Mouse (Mus musculus): ENCODE measurements at regions not wholly inside any gene's neighbourhood (a gene's known extent, or its start where the extent isn't known, plus 50 kb on each side); places are given as distances from the start of the nearest gene placed in this dataset. TPM values are rescaled to one million over a fixed set of nuclear protein-coding genes. Genes with fewer than 3 reads are reported as not detected.
A peak's percentile ranks its signal among the peaks of the same experiment; 100 is the strongest.

DNA sequence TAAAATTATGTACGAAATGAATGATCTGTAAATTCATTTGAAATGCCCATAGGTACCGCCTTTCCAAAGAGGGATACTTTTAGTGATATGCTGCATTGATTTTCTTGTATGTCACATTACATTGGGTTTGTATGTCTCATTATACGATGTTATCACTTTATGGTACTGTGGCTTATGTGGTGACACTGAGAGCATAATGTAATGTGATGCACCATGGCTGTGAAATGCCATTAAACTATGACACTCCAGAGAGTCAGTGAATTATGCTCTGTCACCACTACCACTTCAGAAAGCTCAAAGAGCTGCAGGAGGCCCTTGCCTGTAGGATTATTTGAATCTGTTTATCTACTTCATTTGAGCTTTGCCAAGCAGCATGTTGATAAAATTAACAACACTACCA, 695.4 kb upstream of the Slc10a2 start:
- no peak for ATAC-seq (ENCODE audit: insufficient number of reproducible peaks, insufficient read depth, low FRiP score, low read depth)
- Histone ChIP-seq H3K9me3 (ENCODE audit: control insufficient read depth, low read depth, low read length) (no peaks in the 10 kb centered on the region), H3K4me1 (ENCODE audit: control insufficient read depth, insufficient read depth, low read length) (no peaks in the 10 kb centered on the region), H3K27me3 (ENCODE audit: control insufficient read depth, insufficient read depth, low read length) (no peaks in the 10 kb centered on the region), H3K27ac (ENCODE audit: low read length) (no peak overlapping the region), H3K36me3 (ENCODE audit: control insufficient read depth, insufficient read depth, low read length) (no peaks in the 10 kb centered on the region), H3K4me2 (replicated peaks; ENCODE audit: low read depth, low read length) (no peak overlapping the region), H3K4me3 (ENCODE audit: low read depth, low read length) (no peak overlapping the region), H3K9ac (replicated peaks; ENCODE audit: low read depth, low read length) (no peak overlapping the region)
- 79% methylated on average over 3 of the region's 3 CpGs for WGBS

GRCm38 (mm10) chr8:5756366-5756765, 651.2 kb upstream of the Slc10a2 start:
- ATAC-seq (ENCODE audit: insufficient number of reproducible peaks, insufficient read depth, low FRiP score, low read depth) = no peak
- no peak overlapping the region for H3K4me3 ChIP-seq (ENCODE audit: low read depth, low read length)
- 93% methylated on average over 1 of the region's 1 CpGs for WGBS

GRCm38 (mm10) chr8:5739503-5739902, 634.4 kb upstream of the Slc10a2 start:
- ATAC-seq (ENCODE audit: insufficient number of reproducible peaks, insufficient read depth, low FRiP score, low read depth) = peak; percentile 61; the same call in 1 of the 2 replicates
- Histone ChIP-seq H3K4me1 (ENCODE audit: control insufficient read depth, insufficient read depth, low read length) (no peaks in the 10 kb centered on the region), H3K9me3 (ENCODE audit: control insufficient read depth, low read depth, low read length) (no peaks in the 10 kb centered on the region), H3K27me3 (ENCODE audit: control insufficient read depth, insufficient read depth, low read length) (no peaks in the 10 kb centered on the region), H3K4me3 (ENCODE audit: low read depth, low read length) (no peak overlapping the region), H3K27ac (ENCODE audit: low read length) (no peak overlapping the region), H3K4me2 (replicated peaks; ENCODE audit: low read depth, low read length) (no peak overlapping the region), H3K36me3 (ENCODE audit: control insufficient read depth, insufficient read depth, low read length) (no peaks in the 10 kb centered on the region), H3K9ac (replicated peaks; ENCODE audit: low read depth, low read length) (no peak overlapping the region)
- 64% methylated on average over 2 of the region's 2 CpGs for WGBS

More at GRCm38 (mm10) chr8:5756366-5756765, 651.2 kb upstream of the Slc10a2 start:
- no peaks in the 10 kb centered on the region for H3K36me3 ChIP-seq (ENCODE audit: control insufficient read depth, insufficient read depth, low read length)
- no peak overlapping the region for H3K4me2 ChIP-seq (replicated peaks; ENCODE audit: low read depth, low read length)
- H3K9me3 ChIP-seq (ENCODE audit: control insufficient read depth, low read depth, low read length) = no peaks in the 10 kb centered on the region
- no peak overlapping the region for H3K27ac ChIP-seq (ENCODE audit: low read length)
- H3K9ac ChIP-seq (replicated peaks; ENCODE audit: low read depth, low read length) = no peak overlapping the region
- H3K4me1 ChIP-seq (ENCODE audit: control insufficient read depth, insufficient read depth, low read length) = no peaks in the 10 kb centered on the region
- H3K27me3 ChIP-seq (ENCODE audit: control insufficient read depth, insufficient read depth, low read length) = no peaks in the 10 kb centered on the region

DNA sequence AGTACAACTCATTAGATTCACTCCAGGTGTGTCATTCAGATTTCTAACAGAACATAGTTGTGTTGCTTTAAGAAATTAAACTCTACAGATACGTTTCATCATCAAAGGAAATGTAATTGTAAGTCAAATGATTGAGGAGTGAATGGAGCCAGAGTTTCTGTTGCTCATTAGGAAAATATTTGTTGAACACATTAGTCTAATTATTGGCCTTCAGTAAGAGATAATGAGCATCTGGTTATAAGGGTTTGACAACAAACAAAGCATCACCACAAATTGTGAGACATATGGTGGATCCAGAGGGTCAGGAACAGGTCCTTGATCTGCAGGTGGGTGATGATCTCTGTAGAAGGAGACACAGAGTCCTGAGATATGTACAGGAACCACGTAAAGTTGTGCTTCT, 622.3 kb upstream of the Slc10a2 start:
- Histone ChIP-seq H3K27me3 (ENCODE audit: control insufficient read depth, insufficient read depth, low read length) (no peaks in the 10 kb centered on the region), H3K4me3 (ENCODE audit: low read depth, low read length) (no peak overlapping the region), H3K36me3 (ENCODE audit: control insufficient read depth, insufficient read depth, low read length) (no peaks in the 10 kb centered on the region), H3K4me1 (ENCODE audit: control insufficient read depth, insufficient read depth, low read length) (no peaks in the 10 kb centered on the region), H3K9ac (replicated peaks; ENCODE audit: low read depth, low read length) (no peak overlapping the region), H3K4me2 (replicated peaks; ENCODE audit: low read depth, low read length) (no peak overlapping the region), H3K27ac (ENCODE audit: low read length) (no peak overlapping the region), H3K9me3 (ENCODE audit: control insufficient read depth, low read depth, low read length) (no peaks in the 10 kb centered on the region)
- ATAC-seq (ENCODE audit: insufficient number of reproducible peaks, insufficient read depth, low FRiP score, low read depth) = no peak
- 75% methylated on average over 2 of the region's 2 CpGs for WGBS

DNA sequence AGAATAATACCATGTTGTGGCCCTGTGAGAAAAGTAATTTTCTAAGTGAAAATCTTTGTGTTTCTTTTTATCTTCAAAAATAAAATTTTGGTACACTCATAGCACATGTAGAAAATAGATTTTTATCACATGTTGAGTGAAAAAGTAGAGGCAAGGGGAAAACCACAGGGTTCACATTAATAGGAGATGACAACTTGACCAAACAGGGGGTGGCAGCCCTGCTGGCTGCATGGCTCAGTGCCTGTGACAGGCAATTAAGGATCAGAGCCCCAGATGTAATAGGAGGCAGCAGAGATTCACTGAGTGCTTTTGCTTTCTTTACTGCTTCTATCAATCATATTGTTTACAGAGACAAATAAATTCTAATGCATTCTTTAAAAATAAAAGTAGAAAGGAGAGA, 582.8 kb upstream of the Slc10a2 start:
- no peak overlapping the region for H3K4me2 ChIP-seq (replicated peaks; ENCODE audit: low read depth, low read length)
- H3K9ac ChIP-seq (replicated peaks; ENCODE audit: low read depth, low read length) = no peak overlapping the region
- H3K27me3 ChIP-seq (ENCODE audit: control insufficient read depth, insufficient read depth, low read length) = no peaks in the 10 kb centered on the region
- no peak for ATAC-seq (ENCODE audit: insufficient number of reproducible peaks, insufficient read depth, low FRiP score, low read depth)
- no peaks in the 10 kb centered on the region for H3K9me3 ChIP-seq (ENCODE audit: control insufficient read depth, low read depth, low read length)
- no peaks in the 10 kb centered on the region for H3K4me1 ChIP-seq (ENCODE audit: control insufficient read depth, insufficient read depth, low read length)
- no peak overlapping the region for H3K27ac ChIP-seq (ENCODE audit: low read length)
- H3K4me3 ChIP-seq (ENCODE audit: low read depth, low read length) = no peak overlapping the region
- no peaks in the 10 kb centered on the region for H3K36me3 ChIP-seq (ENCODE audit: control insufficient read depth, insufficient read depth, low read length)

- Histone ChIP-seq H3K9ac (replicated peaks; ENCODE audit: low read depth, low read length) (no peak overlapping the region), H3K4me1 (ENCODE audit: control insufficient read depth, insufficient read depth, low read length) (no peaks in the 10 kb centered on the region), H3K4me3 (ENCODE audit: low read depth, low read length) (no peak overlapping the region), H3K27ac (ENCODE audit: low read length) (no peak overlapping the region), H3K9me3 (ENCODE audit: control insufficient read depth, low read depth, low read length) (no peaks in the 10 kb centered on the region), H3K4me2 (replicated peaks; ENCODE audit: low read depth, low read length) (no peak overlapping the region), H3K27me3 (ENCODE audit: control insufficient read depth, insufficient read depth, low read length) (no peaks in the 10 kb centered on the region), H3K36me3 (ENCODE audit: control insufficient read depth, insufficient read depth, low read length) (no peaks in the 10 kb centered on the region)
- 84% methylated on average over 5 of the region's 5 CpGs for WGBS
- no peak; the same call in 1 of the 2 replicates for ATAC-seq (ENCODE audit: insufficient number of reproducible peaks, insufficient read depth, low FRiP score, low read depth)
Measured at GRCm38 (mm10) chr8:5674971-5675370, 569.8 kb upstream of the Slc10a2 start.

Small RNAs in the stretch of these regions (microRNA-seq; reads per million reads assigned to microRNA genes)
- gene Gm22565 = not detected
